In the genomic region with DNA sequence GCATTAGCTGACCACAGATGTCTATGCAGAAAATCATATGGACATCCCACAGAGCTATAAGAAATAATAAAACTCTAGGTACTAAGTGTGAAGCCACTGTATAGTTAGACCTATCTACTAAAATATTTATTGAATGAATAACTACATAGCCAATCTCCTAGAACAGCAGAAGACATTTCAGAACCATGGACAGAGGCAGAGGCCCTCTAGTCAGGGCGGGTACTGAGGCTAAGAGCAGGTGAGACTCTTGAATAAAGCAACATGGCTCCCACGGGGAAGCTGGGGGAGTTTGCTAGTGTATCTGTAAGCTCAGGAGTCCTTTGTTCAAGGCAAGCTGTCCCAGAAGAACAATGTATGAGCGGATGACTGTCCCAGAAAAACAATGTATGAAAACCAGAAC, we compare ENCODE assay signal across 9 mouse cellular contexts.
DNase-seq lines count a peak whose midpoint lies in the region; ATAC-seq and TF ChIP-seq lines count a peak whose summit lies in the region.
"Had no signal": no experiment of that assay in that cellular context is flagged by ENCODE, and none has a peak within 500 bp of the region (broad histone marks: within the 10 kb centered on the region; RNA-seq: fewer than 3 reads in every experiment).

No protein-coding gene starts in this region.

- H3K4me2 ChIP-seq in liver, postnatal 0 days (ENCODE audit: low read depth, low read length) = no peak overlapping the region
- H3K4me2 ChIP-seq in embryonic facial prominence, embryonic 11.5 days (ENCODE audit: low read depth, low read length) = no peak overlapping the region
- H3K4me2 ChIP-seq: forebrain, embryonic 15.5 days had no signal

- TF ChIP-seq EP300 in liver, postnatal 0 days (IDR thresholded peaks at IDR 0.05; ENCODE audit: low read depth) = no peak

- no peak for TF ChIP-seq CTCF in liver, postnatal 0 days (IDR thresholded peaks at IDR 0.05; ENCODE audit: low read depth)

- no peak for ATAC-seq in liver, postnatal 0 days
- ATAC-seq in embryonic facial prominence, embryonic 11.5 days (replicated peaks; ENCODE audit: insufficient number of reproducible peaks, low FRiP score, low TSS enrichment, low read depth) = no peak
- no peak for ATAC-seq in activated CD4-positive, CD25-positive, alpha-beta regulatory T cell, adult 4 months
- ATAC-seq: forebrain, embryonic 15.5 days had no signal

- H3K4me3 ChIP-seq in liver, postnatal 0 days (ENCODE audit: low read depth, low read length) = no peak overlapping the region
- no peak overlapping the region for H3K4me3 ChIP-seq in embryonic facial prominence, embryonic 11.5 days (ENCODE audit: low read depth, low read length)
- H3K4me3 ChIP-seq: forebrain, embryonic 15.5 days had no signal

- H3K27ac ChIP-seq in liver, postnatal 0 days (ENCODE audit: low read depth) = no peak overlapping the region
- H3K27ac ChIP-seq in embryonic facial prominence, embryonic 11.5 days (replicated peaks; ENCODE audit: low read depth, low read length) = no peak overlapping the region
- H3K27ac ChIP-seq: forebrain, embryonic 15.5 days had no signal

- no peaks in the 10 kb centered on the region for H3K36me3 ChIP-seq in liver, postnatal 0 days (replicated peaks; ENCODE audit: insufficient read depth, low read length)
- H3K36me3 ChIP-seq in embryonic facial prominence, embryonic 11.5 days (replicated peaks; ENCODE audit: control insufficient read depth, insufficient read depth, low read depth, low read length) = no peaks in the 10 kb centered on the region
- H3K36me3 ChIP-seq: forebrain, embryonic 15.5 days had no signal

- H3K9ac ChIP-seq in liver, postnatal 0 days (replicated peaks) = no peak overlapping the region
- H3K9ac ChIP-seq in embryonic facial prominence, embryonic 11.5 days (replicated peaks; ENCODE audit: low read length) = no peak overlapping the region
- H3K9ac ChIP-seq: forebrain, embryonic 15.5 days had no signal

- H3K4me1 ChIP-seq in liver, postnatal 0 days (ENCODE audit: insufficient read depth) = no peaks in the 10 kb centered on the region
- no peaks in the 10 kb centered on the region for H3K4me1 ChIP-seq in embryonic facial prominence, embryonic 11.5 days (ENCODE audit: control insufficient read depth, insufficient read depth, low read length)

- WGBS in liver, postnatal 0 days (ENCODE audit: insufficient replicate concordance) = 26% methylated on average over 3 of the region's 3 CpGs
- WGBS in embryonic facial prominence, embryonic 11.5 days = 23% methylated on average over 3 of the region's 3 CpGs

- peak; percentile 28 for DNase-seq in liver
- no peak for DNase-seq in liver, postnatal 0 days
- DNase-seq in NIH3T3 (ENCODE audit: low read depth) = peak; percentile 74
- peak; percentile 85 for DNase-seq in embryonic facial prominence, embryonic 11.5 days (ENCODE audit: low spot score)
- DNase-seq in naive thymus-derived CD4-positive, alpha-beta T cell, adult 2 months (ENCODE audit: low read depth) = peak; percentile 67
- no peak for DNase-seq in cerebellum, postnatal 4 days (ENCODE audit: low spot score in 2 of 2)
- DNase-seq in layer of hippocampus, postnatal 14 days (ENCODE audit: low spot score in 2 of 2) = no peak

- H3K27me3 ChIP-seq in liver, postnatal 0 days (ENCODE audit: insufficient read depth, low read length) = peaks cover 18% of the 10 kb centered on the region
- no peaks in the 10 kb centered on the region; the same call in 1 of the 2 replicates for H3K27me3 ChIP-seq in embryonic facial prominence, embryonic 11.5 days (ENCODE audit: control insufficient read depth, insufficient read depth, low read length)

- no peaks in the 10 kb centered on the region for H3K9me3 ChIP-seq in liver, postnatal 0 days (ENCODE audit: low read length)
- no peaks in the 10 kb centered on the region for H3K9me3 ChIP-seq in embryonic facial prominence, embryonic 11.5 days (replicated peaks; ENCODE audit: control insufficient read depth, low read length)
- H3K9me3 ChIP-seq: forebrain, embryonic 15.5 days had no signal

Comparison
In these comparisons a context has a peak if more than half of its experiments do, and no peak if none do; other contexts are left out.
1. DNase-seq: peak in liver (single experiment), NIH3T3 (single experiment), embryonic facial prominence, embryonic 11.5 days (single experiment) and naive thymus-derived CD4-positive, alpha-beta T cell, adult 2 months (single experiment); none in liver, postnatal 0 days (single experiment), cerebellum, postnatal 4 days (0 of 2) and layer of hippocampus, postnatal 14 days (0 of 2).